Mouse (Mus musculus): Measurements from ENCODE around the gene Tshz2. TPM values are rescaled to one million over a fixed set of nuclear protein-coding genes. Genes with fewer than 3 reads are reported as not detected.
"Not testable (repeated sequence)": the region's sequence is repeated elsewhere in the genome, so short reads cannot be mapped to it uniquely, and the experiment has no call there.

Tshz2 gene
- polyA plus RNA-seq, 1 experiment = not detected

DNA sequence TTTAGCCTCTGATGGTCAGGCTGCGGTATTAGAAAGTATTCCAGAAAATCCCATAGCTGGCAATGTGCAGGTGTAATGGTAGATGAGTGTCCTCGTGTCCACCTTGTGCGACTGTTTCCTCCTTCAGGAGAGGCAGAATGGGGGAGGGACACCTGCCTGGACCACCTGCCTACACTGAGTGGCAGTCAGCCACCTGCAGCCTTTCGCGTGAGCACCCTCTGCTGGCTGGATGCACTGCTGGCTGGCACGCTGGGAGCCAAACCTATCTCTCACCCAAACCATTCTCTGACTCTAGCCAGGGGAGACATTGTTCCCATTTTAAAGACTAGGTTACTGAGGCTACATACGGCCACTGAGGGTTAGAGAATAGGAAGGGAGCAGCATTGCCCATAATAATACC, 216.3 kb downstream of the Tshz2 start:
- no peak overlapping the region for H3ac ChIP-seq (ENCODE audit: control insufficient read depth, insufficient read length, low read depth)
- H3K36me3 ChIP-seq (ENCODE audit: control insufficient read depth, insufficient read depth) = no peaks in the 10 kb centered on the region
- no peaks in the 10 kb centered on the region for H3K79me3 ChIP-seq (ENCODE audit: low read depth)
- no peaks in the 10 kb centered on the region for H3K79me2 ChIP-seq (ENCODE audit: control insufficient read depth, insufficient read depth)
- no peak overlapping the region for H3K4me3 ChIP-seq (ENCODE audit: insufficient read depth, poor library complexity, severe bottlenecking)
- no peaks in the 10 kb centered on the region for H3K27me3 ChIP-seq (ENCODE audit: control insufficient read depth, insufficient read depth, insufficient read length)
- TF ChIP-seq CEBPB (IDR thresholded peaks at IDR 0.05; ENCODE audit: low read depth) = no peak
- no peak for TF ChIP-seq FOSL1 (IDR thresholded peaks at IDR 0.05; ENCODE audit: insufficient read depth, low read length, poor library complexity, severe bottlenecking)
- no peak for TF ChIP-seq MAX (IDR thresholded peaks at IDR 0.05)
- TF ChIP-seq USF1 (IDR thresholded peaks at IDR 0.05; ENCODE audit: low read depth) = no peak
- TF ChIP-seq CTCF (IDR thresholded peaks at IDR 0.05; ENCODE audit: control insufficient read depth, insufficient read depth, insufficient read length) = no peak
- no peak for TF ChIP-seq MYOD1 (IDR thresholded peaks at IDR 0.05; ENCODE audit: control insufficient read depth, insufficient read length, low read depth)
- TF ChIP-seq MYOG (IDR thresholded peaks at IDR 0.05; ENCODE audit: control insufficient read depth, extremely low read depth, insufficient read length) = no peak

DNA sequence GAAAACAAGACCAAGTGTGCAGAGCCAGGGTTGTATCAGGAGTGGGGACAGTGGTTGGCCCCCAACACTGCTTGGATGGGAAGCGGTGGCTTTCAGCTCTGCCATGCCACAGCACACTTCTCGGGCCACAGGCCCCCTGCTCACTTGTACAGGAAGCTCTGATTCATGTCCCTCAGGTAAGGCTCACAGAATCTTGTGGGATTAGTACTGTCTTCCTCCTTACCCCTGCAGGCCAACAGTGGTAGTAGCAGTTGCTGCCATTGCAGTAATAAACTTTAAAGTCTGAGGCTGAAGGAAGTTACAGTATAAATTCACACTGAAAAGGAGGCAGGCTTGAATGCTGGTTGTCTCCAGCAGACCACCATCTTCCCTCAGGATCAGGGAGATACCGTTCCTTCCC, 216.7 kb downstream of the Tshz2 start:
- Histone ChIP-seq H3K27me3 (ENCODE audit: control insufficient read depth, insufficient read depth, insufficient read length) (no peaks in the 10 kb centered on the region), H3K79me2 (ENCODE audit: control insufficient read depth, insufficient read depth) (no peaks in the 10 kb centered on the region), H3K4me3 (ENCODE audit: insufficient read depth, poor library complexity, severe bottlenecking) (no peak overlapping the region), H3K79me3 (ENCODE audit: low read depth) (no peaks in the 10 kb centered on the region), H3ac (ENCODE audit: control insufficient read depth, insufficient read length, low read depth) (no peak overlapping the region), H3K36me3 (ENCODE audit: control insufficient read depth, insufficient read depth) (no peaks in the 10 kb centered on the region)
- TF ChIP-seq CEBPB (IDR thresholded peaks at IDR 0.05; ENCODE audit: low read depth) (no peak), MYOD1 (IDR thresholded peaks at IDR 0.05; ENCODE audit: control insufficient read depth, insufficient read length, low read depth) (no peak), FOSL1 (IDR thresholded peaks at IDR 0.05; ENCODE audit: insufficient read depth, low read length, poor library complexity, severe bottlenecking) (no peak), MYOG (IDR thresholded peaks at IDR 0.05; ENCODE audit: control insufficient read depth, extremely low read depth, insufficient read length) (no peak), CTCF (IDR thresholded peaks at IDR 0.05; ENCODE audit: control insufficient read depth, insufficient read depth, insufficient read length) (no peak), MAX (IDR thresholded peaks at IDR 0.05) (no peak), USF1 (IDR thresholded peaks at IDR 0.05; ENCODE audit: low read depth) (no peak)

DNA sequence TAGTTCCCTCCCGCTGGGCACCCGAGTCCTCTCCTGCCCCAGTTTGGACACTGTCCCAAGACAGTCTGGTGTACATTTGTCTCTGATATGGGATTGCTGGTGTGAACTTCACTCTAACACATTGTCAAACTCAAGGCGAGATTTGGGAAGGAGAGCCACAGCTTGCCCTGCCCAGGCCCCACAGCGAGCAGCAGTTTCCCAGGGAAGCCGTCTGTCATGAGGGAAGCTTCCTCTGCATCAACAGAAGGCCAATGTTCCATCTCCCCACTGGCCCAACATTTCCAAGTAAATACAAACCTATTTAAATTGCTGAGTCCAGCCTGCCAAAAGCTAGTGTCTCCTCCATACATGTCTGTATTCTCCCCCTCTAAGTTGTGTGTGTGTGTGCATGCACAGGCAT, 218.8 kb downstream of the Tshz2 start:
- Histone ChIP-seq H3K79me2 (ENCODE audit: control insufficient read depth, insufficient read depth) (no peaks in the 10 kb centered on the region), H3K36me3 (ENCODE audit: control insufficient read depth, insufficient read depth) (no peaks in the 10 kb centered on the region), H3K27me3 (ENCODE audit: control insufficient read depth, insufficient read depth, insufficient read length) (no peaks in the 10 kb centered on the region), H3ac (ENCODE audit: control insufficient read depth, insufficient read length, low read depth) (no peak overlapping the region), H3K79me3 (ENCODE audit: low read depth) (no peaks in the 10 kb centered on the region), H3K4me3 (ENCODE audit: insufficient read depth, poor library complexity, severe bottlenecking) (no peak overlapping the region)
- TF ChIP-seq MAX (IDR thresholded peaks at IDR 0.05) (no peak), FOSL1 (IDR thresholded peaks at IDR 0.05; ENCODE audit: insufficient read depth, low read length, poor library complexity, severe bottlenecking) (no peak), USF1 (IDR thresholded peaks at IDR 0.05; ENCODE audit: low read depth) (no peak), MYOD1 (IDR thresholded peaks at IDR 0.05; ENCODE audit: control insufficient read depth, insufficient read length, low read depth) (no peak), MYOG (IDR thresholded peaks at IDR 0.05; ENCODE audit: control insufficient read depth, extremely low read depth, insufficient read length) (no peak)

DNA sequence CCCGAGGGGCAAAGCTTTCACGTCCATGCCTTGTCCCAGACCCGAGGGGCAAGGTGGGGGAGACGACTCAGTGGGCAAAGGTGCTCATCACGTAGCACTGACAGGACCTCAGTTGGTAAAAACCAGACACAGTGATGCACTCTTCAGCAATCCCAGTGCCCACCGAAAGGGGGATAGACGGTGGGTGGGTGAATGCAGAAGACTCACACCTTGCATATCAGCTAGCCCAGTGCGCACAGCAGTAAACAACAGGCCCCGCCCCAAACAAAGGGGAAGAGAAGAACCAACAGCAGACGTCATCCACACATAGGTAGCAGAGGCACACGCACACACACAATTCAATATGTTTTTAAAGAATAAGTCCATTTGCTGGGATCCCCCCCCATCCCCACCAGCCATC, 221.7 kb downstream of the Tshz2 start:
- no peaks in the 10 kb centered on the region for H3K79me3 ChIP-seq (ENCODE audit: low read depth)
- no peak overlapping the region for H3ac ChIP-seq (ENCODE audit: control insufficient read depth, insufficient read length, low read depth)
- no peaks in the 10 kb centered on the region for H3K36me3 ChIP-seq (ENCODE audit: control insufficient read depth, insufficient read depth)
- H3K4me3 ChIP-seq (ENCODE audit: insufficient read depth, poor library complexity, severe bottlenecking) = no peak overlapping the region
- no peaks in the 10 kb centered on the region for H3K79me2 ChIP-seq (ENCODE audit: control insufficient read depth, insufficient read depth)
- TF ChIP-seq FOSL1 (IDR thresholded peaks at IDR 0.05; ENCODE audit: insufficient read depth, low read length, poor library complexity, severe bottlenecking) (no peak), MYOG (IDR thresholded peaks at IDR 0.05; ENCODE audit: control insufficient read depth, extremely low read depth, insufficient read length) (no peak), CEBPB (IDR thresholded peaks at IDR 0.05; ENCODE audit: low read depth) (no peak), USF1 (IDR thresholded peaks at IDR 0.05; ENCODE audit: low read depth) (no peak), MAX (IDR thresholded peaks at IDR 0.05) (no peak), MYOD1 (IDR thresholded peaks at IDR 0.05; ENCODE audit: control insufficient read depth, insufficient read length, low read depth) (no peak), CTCF (IDR thresholded peaks at IDR 0.05; ENCODE audit: control insufficient read depth, insufficient read depth, insufficient read length) (no peak)
- H3K27me3 ChIP-seq (ENCODE audit: control insufficient read depth, insufficient read depth, insufficient read length) = no peaks in the 10 kb centered on the region

DNA sequence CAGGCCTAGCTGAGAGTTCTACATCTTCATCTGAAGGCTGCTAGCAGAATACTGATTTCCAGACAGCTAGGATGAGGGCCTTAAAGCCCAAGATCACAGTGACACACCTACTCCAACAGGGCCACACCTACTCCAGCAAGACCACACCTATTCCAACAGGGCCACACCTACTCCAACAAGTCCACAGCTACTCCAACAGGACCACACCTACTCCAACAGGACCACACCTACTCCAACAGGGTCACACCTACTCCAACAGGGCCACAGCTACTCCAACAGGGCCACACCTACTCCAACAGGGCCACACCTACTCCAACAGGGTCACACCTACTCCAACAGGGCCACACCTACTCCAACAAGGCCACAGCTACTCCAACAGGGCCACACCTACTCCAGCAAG, 224.2 kb downstream of the Tshz2 start:
- H3K27me3 ChIP-seq (ENCODE audit: control insufficient read depth, insufficient read depth, insufficient read length); H3K79me2 ChIP-seq (ENCODE audit: control insufficient read depth, insufficient read depth); H3K79me3 ChIP-seq (ENCODE audit: low read depth); H3K36me3 ChIP-seq (ENCODE audit: control insufficient read depth, insufficient read depth); H3K4me3 ChIP-seq (ENCODE audit: insufficient read depth, poor library complexity, severe bottlenecking); H3ac ChIP-seq (ENCODE audit: control insufficient read depth, insufficient read length, low read depth): not testable (repeated sequence)

DNA sequence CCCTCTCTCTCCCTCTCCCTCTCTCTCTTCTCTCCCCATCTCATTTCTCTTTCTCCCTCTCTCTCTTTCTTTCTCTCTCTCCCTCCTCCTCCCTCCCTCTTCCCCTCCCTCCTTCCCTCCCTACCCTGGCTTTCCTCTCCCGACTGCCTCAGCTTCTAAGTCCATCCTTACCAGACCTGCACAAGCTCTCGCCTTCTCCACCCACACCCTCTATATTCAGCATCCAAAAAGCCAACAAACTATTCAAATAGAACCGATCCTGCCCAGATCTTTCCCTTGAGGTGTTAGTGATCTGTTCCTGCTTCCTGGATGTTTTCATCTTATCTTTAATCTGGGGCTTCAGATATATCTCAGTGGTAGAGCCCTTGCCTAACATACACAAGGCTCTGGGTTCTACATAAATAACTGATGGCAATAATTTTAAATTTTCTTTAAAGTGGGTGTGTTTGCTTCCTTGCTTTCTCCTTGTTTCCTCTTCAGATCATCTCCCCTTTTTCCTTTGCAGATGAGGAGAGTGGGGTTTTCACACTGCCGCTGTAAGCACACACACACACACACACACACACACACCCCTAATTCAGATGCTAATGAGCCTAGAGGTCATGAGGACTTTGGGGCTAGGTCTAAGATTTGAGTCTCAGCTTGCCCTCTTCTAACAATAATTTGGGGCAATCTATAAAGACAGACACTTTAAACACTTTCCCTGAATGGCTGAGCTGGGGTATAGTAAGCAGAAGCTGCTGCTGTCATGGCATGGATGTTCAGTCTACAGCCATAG, 226.5 kb downstream of the Tshz2 start:
- TF ChIP-seq MAX (IDR thresholded peaks at IDR 0.05) (no peak), FOSL1 (IDR thresholded peaks at IDR 0.05; ENCODE audit: insufficient read depth, low read length, poor library complexity, severe bottlenecking) (no peak), USF1 (IDR thresholded peaks at IDR 0.05; ENCODE audit: low read depth) (no peak), CTCF (IDR thresholded peaks at IDR 0.05; ENCODE audit: control insufficient read depth, insufficient read depth, insufficient read length) (no peak), MYOG (IDR thresholded peaks at IDR 0.05; ENCODE audit: control insufficient read depth, extremely low read depth, insufficient read length) (no peak), MYOD1 (IDR thresholded peaks at IDR 0.05; ENCODE audit: control insufficient read depth, insufficient read length, low read depth) (no peak), CEBPB (IDR thresholded peaks at IDR 0.05; ENCODE audit: low read depth) (no peak)

More for the DNA sequence above, 226.5 kb downstream of the Tshz2 start:
- no peaks in the 10 kb centered on the region for H3K36me3 ChIP-seq (ENCODE audit: control insufficient read depth, insufficient read depth)
- no peaks in the 10 kb centered on the region for H3K79me3 ChIP-seq (ENCODE audit: low read depth)
- H3K79me2 ChIP-seq (ENCODE audit: control insufficient read depth, insufficient read depth) = no peaks in the 10 kb centered on the region
- H3ac ChIP-seq (ENCODE audit: control insufficient read depth, insufficient read length, low read depth) = no peak overlapping the region
- no peak overlapping the region for H3K4me3 ChIP-seq (ENCODE audit: insufficient read depth, poor library complexity, severe bottlenecking)
- no peaks in the 10 kb centered on the region for H3K27me3 ChIP-seq (ENCODE audit: control insufficient read depth, insufficient read depth, insufficient read length)
